Mouse (Mus musculus) spleen, postnatal 0 days (tissue): ENCODE results near the gene Mmp19. TPM values are rescaled to one million over a fixed set of nuclear protein-coding genes. Genes with fewer than 3 reads are reported as not detected.

ENCODE experiments used
- polyA plus RNA-seq: library from polyadenylated mRNA; unstranded; fragments of >200 nt; fragmentation: Nextera tagmentation; extraction: Ambion mirVana; gene quantifications from 2 replicates; pipeline ENCODE4 v1.2.1, GENCODE M21; 2015

The Mmp19 gene
- 0.67 and 1.2 TPM in 2 replicates for polyA plus RNA-seq

GRCm38 (mm10) chr10:128790398-128791124 is at the start of gene Mmp19:
TSS of gene Mmp19 (plus strand) at chr10:128790910.

DNA sequence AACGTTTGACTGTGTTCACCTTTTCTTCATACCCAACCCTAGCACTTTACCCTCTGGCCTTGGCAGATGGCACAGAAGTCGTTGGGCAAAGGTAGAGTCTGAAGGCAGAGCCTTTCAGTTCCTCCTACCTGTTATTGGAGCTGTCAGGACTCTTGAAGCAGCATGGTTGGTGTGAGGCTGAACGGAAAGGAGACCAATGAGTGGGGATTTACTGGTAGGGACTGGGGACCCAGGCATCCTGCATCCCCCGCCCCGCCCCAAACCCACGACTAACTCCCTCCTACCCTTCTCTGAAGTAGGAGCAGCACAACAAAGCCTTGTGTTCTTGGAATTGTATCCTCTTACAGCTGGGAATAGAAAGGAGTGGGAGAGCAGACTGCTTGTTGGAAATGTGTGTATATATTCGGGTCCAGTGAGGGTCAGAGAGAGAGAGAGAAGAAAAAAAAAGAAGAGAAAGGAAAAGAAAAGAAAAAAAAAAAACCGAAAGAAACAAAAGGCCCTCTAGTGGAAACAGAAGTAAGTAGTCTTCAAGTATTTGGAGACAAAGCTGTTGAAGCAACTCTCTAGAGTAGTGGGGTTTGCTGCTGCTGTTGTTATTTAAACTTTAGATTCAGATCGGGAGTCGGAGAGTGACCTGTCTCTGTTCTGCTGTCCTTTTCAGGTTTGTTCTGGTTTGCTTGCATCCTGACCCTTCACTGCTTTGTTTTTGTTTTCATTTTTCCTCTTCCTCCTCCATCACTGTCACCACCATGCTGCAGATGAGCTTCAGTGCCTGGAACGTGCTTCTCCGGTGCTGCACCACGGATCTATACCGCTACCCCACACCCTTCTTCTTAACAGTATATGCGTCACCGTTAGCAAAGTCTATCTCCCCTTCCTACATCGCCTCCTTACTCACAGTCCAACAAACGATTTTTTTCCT is 45.8 kb upstream of the Mmp19 start, which contains the start of gene Dgka:
Gene Dgka, minus strand, starts transcription at position 176 of the 922 bp plus-strand sequence.

GRCm38 (mm10) chr10:128747646-128748251 is 43.0 kb upstream of the Mmp19 start, which contains the start of gene Pym1:
TSS of gene Pym1 (plus strand) at chr10:128747889.

DNA sequence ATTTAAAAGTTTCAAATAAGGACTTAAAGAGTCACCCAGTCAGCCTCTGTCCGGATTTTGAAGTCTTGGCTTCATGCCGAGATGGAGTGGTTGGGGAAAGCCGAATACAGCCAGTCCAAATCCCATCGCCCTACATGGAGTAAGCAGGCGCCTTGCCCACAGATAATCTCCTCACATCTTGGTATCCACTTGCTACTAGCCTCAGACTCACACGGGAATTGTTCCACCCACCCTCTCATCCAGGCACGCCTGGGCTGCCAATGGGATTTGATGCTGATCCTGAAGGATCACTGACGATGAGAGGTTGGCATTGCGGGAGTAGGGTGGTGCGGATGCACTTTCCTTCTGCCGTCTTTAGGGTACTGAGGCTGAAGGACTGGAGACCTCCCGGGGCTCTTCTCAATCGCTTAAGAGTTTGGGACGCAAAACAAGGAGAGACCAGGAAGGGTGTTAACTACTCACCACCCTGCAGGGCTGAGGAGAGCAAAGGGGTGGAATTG is 13.1 kb downstream of the Mmp19 start, which contains the start of gene Dnajc14:
Gene Dnajc14, plus strand, starts transcription at position 292 of the 500 bp plus-strand sequence.

DNA sequence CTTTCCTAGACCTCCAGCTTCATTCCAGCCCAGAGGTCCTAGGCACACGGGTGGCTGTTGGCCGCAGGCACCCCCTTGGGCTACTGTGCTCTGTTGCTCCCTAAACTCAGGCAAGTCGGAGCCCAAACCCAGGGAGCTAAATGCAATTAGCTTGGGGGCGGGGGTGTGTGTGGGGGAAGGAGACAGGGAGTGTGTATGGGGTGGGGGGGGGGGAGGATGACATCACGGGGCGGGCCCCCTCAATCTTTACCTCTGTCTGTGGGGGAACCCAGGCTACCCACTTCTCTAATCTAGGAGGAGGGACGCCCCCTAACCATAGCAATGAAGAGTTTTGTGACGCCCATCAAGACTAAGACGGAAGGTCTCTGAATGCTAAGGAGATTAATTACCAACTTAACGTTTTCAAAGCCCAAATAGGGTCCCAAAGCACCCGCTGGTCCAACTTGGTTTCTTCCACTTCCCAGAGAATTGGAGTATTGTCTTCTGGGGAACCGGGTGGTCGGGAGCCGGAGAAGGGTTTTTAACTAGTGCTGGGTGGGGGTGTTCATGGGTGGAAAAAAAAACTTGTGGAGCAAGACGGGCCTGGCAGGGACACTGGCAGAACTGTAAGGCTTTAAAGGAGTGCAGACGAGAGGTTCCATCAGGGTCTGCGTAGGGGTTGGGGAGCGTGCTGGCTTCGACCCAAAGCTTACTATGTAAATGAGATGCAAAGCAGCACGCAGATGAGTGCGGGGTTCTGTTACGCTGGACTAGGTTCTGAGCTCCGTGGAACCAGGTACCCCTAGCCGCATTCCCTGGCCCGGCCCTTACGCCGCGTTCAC is 13.8 kb downstream of the Mmp19 start, which contains the start of gene Tmem198b:
Gene Tmem198b, minus strand, starts transcription at position 100 of the 821 bp plus-strand sequence.

DNA sequence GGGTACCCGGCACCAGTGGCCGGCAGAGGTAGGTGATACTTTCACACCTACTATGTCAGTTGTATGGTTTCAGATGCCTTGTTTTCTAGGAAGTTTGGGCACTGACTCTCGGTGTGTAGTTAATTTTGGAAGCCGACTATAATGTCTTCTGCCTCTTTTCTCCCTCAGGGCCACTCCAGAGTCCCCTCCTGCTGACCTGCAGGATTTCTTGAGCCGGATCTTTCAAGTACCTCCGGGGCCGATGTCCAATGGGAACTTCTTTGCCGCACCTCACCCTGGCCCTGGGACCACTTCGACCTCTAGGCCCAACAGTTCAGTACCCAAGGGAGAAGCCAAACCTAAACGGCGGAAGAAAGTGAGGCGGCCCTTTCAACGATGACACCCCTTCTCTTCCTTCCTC is 26.3 kb downstream of the Mmp19 start, which contains the start of gene Sarnp:
Gene Sarnp, plus strand, starts transcription at position 301 of the 400 bp plus-strand sequence.

DNA sequence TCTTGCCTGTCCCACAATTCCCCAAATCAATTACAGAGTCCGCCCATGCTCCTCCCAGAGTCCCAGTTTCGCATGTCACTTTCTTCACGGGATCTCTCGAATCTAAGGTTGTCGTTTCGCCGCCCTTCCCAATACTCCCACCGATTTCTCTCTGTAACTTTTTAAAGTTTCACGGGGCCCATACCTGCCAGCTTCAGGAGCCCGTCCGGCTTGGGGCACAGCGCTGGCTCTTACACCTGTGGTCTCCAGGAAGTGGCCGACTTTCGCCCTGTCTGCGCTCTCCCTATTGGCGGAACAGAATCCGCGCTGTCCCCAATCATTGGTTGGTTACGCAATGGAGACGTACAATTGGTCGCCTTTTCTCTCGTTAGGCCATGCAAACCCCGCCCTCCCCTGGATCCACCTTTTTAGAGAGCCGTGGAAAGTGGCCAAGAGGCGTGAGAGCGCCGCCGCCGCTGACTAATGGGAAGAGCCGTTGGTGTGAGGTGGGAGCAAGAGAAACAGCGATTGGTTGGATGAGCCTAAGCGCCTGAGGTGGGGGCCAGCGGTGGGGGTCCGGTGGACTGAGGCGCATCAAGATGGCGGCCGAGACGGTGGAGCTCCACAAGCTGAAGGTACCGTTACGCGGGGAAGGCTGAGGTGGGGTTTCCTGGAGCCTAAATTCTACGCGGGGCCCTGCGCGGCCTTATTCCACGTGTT is 30.8 kb downstream of the Mmp19 start, which contains the start of gene Ormdl2:
Gene Ormdl2, minus strand, starts transcription at position 288 of the 699 bp plus-strand sequence.

Other genes starting within 250 kb of the Mmp19 start
- 6.2 and 7.0 TPM in 2 replicates for gene Zc3h10, start 243.1 kb upstream of the Mmp19 start, polyA plus RNA-seq
- gene Rpl41, start 241.6 kb upstream of the Mmp19 start, polyA plus RNA-seq, result 3,867 and 4,026 TPM in 2 replicates
- gene Pa2g4, start 224.9 kb upstream of the Mmp19 start, polyA plus RNA-seq, result 154 and 167 TPM in 2 replicates
- gene Erbb3, start 201.3 kb upstream of the Mmp19 start, polyA plus RNA-seq, result 0.41 and 0.51 TPM in 2 replicates
- gene Rps26, start 164.2 kb upstream of the Mmp19 start, polyA plus RNA-seq, result 871 and 883 TPM in 2 replicates
- 0.34 and 0.95 TPM in 2 replicates for gene Ikzf4, start 144.9 kb upstream of the Mmp19 start, polyA plus RNA-seq
- gene Suox, start 116.8 kb upstream of the Mmp19 start, polyA plus RNA-seq, result 2.7 and 3.1 TPM in 2 replicates
- gene Rab5b, start 94.6 kb upstream of the Mmp19 start, polyA plus RNA-seq, result 28.3 and 31.8 TPM in 2 replicates
- gene Pmel, start 86.7 kb upstream of the Mmp19 start, polyA plus RNA-seq, result 0.48 and 0.61 TPM in 2 replicates
- gene Cdk2, start 85.9 kb upstream of the Mmp19 start, polyA plus RNA-seq, result 69.6 and 73.1 TPM in 2 replicates
- 3.3 and 5.3 TPM in 2 replicates for gene Dgka, start 46.1 kb upstream of the Mmp19 start, polyA plus RNA-seq
- gene Pym1, start 43.0 kb upstream of the Mmp19 start, polyA plus RNA-seq, result 23.9 and 26.6 TPM in 2 replicates
- gene Dnajc14, start 13.2 kb downstream of the Mmp19 start, polyA plus RNA-seq, result 21.1 and 26.6 TPM in 2 replicates
- 3.9 and 6.1 TPM in 2 replicates for gene Tmem198b, start 13.5 kb downstream of the Mmp19 start, polyA plus RNA-seq
- 118 and 139 TPM in 2 replicates for gene Sarnp, start 26.4 kb downstream of the Mmp19 start, polyA plus RNA-seq
- 68.8 and 73.7 TPM in 2 replicates for gene Ormdl2, start 30.7 kb downstream of the Mmp19 start, polyA plus RNA-seq
- 0.82 and 1.2 TPM in 2 replicates for gene Gdf11, start 100.8 kb downstream of the Mmp19 start, polyA plus RNA-seq
- 240 and 284 TPM in 2 replicates for gene Cd63, start 110.1 kb downstream of the Mmp19 start, polyA plus RNA-seq
- gene Rdh5, start 132.0 kb downstream of the Mmp19 start, polyA plus RNA-seq, result 4.8 and 5.9 TPM in 2 replicates
- 116 and 145 TPM in 2 replicates for gene Bloc1s1, start 133.1 kb downstream of the Mmp19 start, polyA plus RNA-seq
- 2.5 and 3.2 TPM in 2 replicates for gene Itga7, start 142.9 kb downstream of the Mmp19 start, polyA plus RNA-seq
- 0.10 TPM in 1 of 2 replicates, not detected in the other for gene Mettl7b, start 170.1 kb downstream of the Mmp19 start, polyA plus RNA-seq
- not detected in 2 replicates for gene Olfr9, start 198.5 kb downstream of the Mmp19 start, polyA plus RNA-seq
- gene Olfr763, start 219.9 kb downstream of the Mmp19 start, polyA plus RNA-seq, result not detected in 2 replicates
- not detected in 2 replicates for gene Olfr764-ps1, start 249.0 kb downstream of the Mmp19 start, polyA plus RNA-seq